Mouse (Mus musculus): ENCODE measurements around the gene Hoxa3.

DNA sequence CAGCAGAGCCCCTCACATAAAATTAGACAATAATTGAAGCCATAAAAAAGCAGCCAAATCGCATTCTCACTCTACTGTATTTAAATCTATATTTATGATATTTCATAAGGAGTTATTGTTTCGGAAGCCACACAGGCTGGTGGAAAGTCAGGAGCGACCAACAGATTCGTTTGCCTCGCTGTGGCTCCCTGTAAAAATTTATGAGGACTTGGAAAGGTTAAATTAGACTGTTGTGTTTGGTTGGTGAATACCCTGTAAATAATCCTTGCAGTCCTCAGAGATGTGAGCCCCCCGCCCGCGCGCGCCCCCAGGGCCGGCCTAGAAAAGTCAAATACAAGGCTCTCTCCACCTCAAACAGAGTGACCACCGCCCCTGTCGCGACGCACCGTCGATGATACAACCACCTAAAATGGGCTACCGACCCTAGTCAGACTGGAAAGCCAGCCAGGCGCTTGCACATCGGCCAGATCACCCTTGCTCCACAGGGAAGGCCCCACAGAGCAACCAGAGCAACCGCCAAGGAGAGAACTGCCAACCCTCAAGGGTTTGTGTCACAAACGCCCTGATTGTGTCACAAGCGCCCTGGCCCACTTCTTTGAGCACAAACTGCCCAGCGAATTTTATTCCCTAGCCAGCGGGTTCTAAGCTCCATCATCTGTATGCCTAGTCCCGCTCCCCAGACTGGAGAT is 13.6 kb upstream of the Hoxa3 start:
- TF ChIP-seq POLR2A (IDR thresholded peaks at IDR 0.05; ENCODE audit: insufficient read depth, low read depth, low read length) (no peak), CTCF (IDR thresholded peaks at IDR 0.05; ENCODE audit: insufficient read depth, low read depth, low read length) (no peak)

Data from olfactory bulb, adult 2 months (tissue).